In genomic region chr10:66640890-66641847, GRCm38 (mm10) we compare ENCODE assay signal across 11 mouse cellular contexts.
A peak's percentile ranks its signal among the peaks of the same experiment; 100 is the strongest.
DNase-seq lines count a peak whose midpoint lies in the region; ATAC-seq and TF ChIP-seq lines count a peak whose summit lies in the region.
"Had no signal": no experiment of that assay in that cellular context is flagged by ENCODE, and none has a peak within 500 bp of the region (broad histone marks: within the 10 kb centered on the region; RNA-seq: fewer than 3 reads in every experiment).

No protein-coding gene starts in this region.

- H3K4me1 ChIP-seq in limb, embryonic 14.5 days (ENCODE audit: control insufficient read depth, insufficient read depth, low read length) = no peaks in the 10 kb centered on the region
- peaks cover 14% of the 10 kb centered on the region; the same call in 1 of the 2 replicates for H3K4me1 ChIP-seq in limb, embryonic 10.5 days
- H3K4me1 ChIP-seq in embryonic facial prominence, embryonic 14.5 days (ENCODE audit: control insufficient read depth, insufficient read depth, low read length) = peaks cover 2% of the 10 kb centered on the region; the same call in 1 of the 2 replicates
- H3K4me1 ChIP-seq in liver, embryonic 12.5 days = no peaks in the 10 kb centered on the region
- H3K4me1 ChIP-seq in intestine, embryonic 15.5 days (replicated peaks) = no peaks in the 10 kb centered on the region
- H3K4me1 ChIP-seq: heart, embryonic 15.5 days; liver, embryonic 15.5 days; neural tube, embryonic 13.5 days had no signal

- no peak overlapping the region for H3K9ac ChIP-seq in limb, embryonic 14.5 days (ENCODE audit: low read depth, low read length, severe bottlenecking)
- H3K9ac ChIP-seq in embryonic facial prominence, embryonic 14.5 days (ENCODE audit: low read depth, low read length) = no peak overlapping the region
- no peak overlapping the region for H3K9ac ChIP-seq in liver, embryonic 12.5 days
- no peak overlapping the region for H3K9ac ChIP-seq in intestine, embryonic 15.5 days
- H3K9ac ChIP-seq: heart, embryonic 15.5 days; liver, embryonic 15.5 days; neural tube, embryonic 13.5 days had no signal

- no peak overlapping the region for H3K4me2 ChIP-seq in limb, embryonic 14.5 days (replicated peaks; ENCODE audit: low read depth, low read length, severe bottlenecking)
- H3K4me2 ChIP-seq in embryonic facial prominence, embryonic 14.5 days (ENCODE audit: low read depth, low read length) = no peak overlapping the region
- no peak overlapping the region for H3K4me2 ChIP-seq in liver, embryonic 12.5 days
- H3K4me2 ChIP-seq in intestine, embryonic 15.5 days (replicated peaks) = no peak overlapping the region
- H3K4me2 ChIP-seq: heart, embryonic 15.5 days; liver, embryonic 15.5 days; neural tube, embryonic 13.5 days had no signal

- DNase-seq in limb, embryonic 14.5 days (ENCODE audit: low spot score) = peak; percentile 53
- DNase-seq in limb, embryonic 10.5 days (ENCODE audit: low spot score) = no peak
- DNase-seq in embryonic facial prominence, embryonic 14.5 days (ENCODE audit: low spot score) = peak; percentile 24
- DNase-seq in layer of hippocampus, adult 9-10 months (ENCODE audit: low spot score) = peak; percentile 10
- peak; percentile 76 for DNase-seq in right cerebral cortex, postnatal 25 days
- DNase-seq in B cell, adult 2 months = no peak

- H3K36me3 ChIP-seq in limb, embryonic 14.5 days (ENCODE audit: control insufficient read depth, insufficient read depth, low read length) = no peaks in the 10 kb centered on the region
- no peaks in the 10 kb centered on the region for H3K36me3 ChIP-seq in limb, embryonic 10.5 days
- no peaks in the 10 kb centered on the region for H3K36me3 ChIP-seq in embryonic facial prominence, embryonic 14.5 days (ENCODE audit: control insufficient read depth, insufficient read depth, low read length)
- no peaks in the 10 kb centered on the region for H3K36me3 ChIP-seq in liver, embryonic 12.5 days
- H3K36me3 ChIP-seq in intestine, embryonic 15.5 days = no peaks in the 10 kb centered on the region
- H3K36me3 ChIP-seq: heart, embryonic 15.5 days; liver, embryonic 15.5 days; neural tube, embryonic 13.5 days had no signal

- TF ChIP-seq POLR2A in limb, embryonic 14.5 days (IDR thresholded peaks at IDR 0.05; ENCODE audit: borderline replicate concordance, extremely low read depth, insufficient read depth, insufficient read length) = no peak

- no peaks in the 10 kb centered on the region for H3K9me3 ChIP-seq in limb, embryonic 14.5 days (ENCODE audit: control insufficient read depth, low read length)
- no peaks in the 10 kb centered on the region for H3K9me3 ChIP-seq in limb, embryonic 10.5 days (replicated peaks)
- no peaks in the 10 kb centered on the region for H3K9me3 ChIP-seq in embryonic facial prominence, embryonic 14.5 days (ENCODE audit: control insufficient read depth, low read length)
- H3K9me3 ChIP-seq in liver, embryonic 12.5 days (replicated peaks) = peaks cover 15% of the 10 kb centered on the region; the same call in 1 of the 2 replicates
- H3K9me3 ChIP-seq in intestine, embryonic 15.5 days = no peaks in the 10 kb centered on the region
- H3K9me3 ChIP-seq: heart, embryonic 15.5 days; liver, embryonic 15.5 days; neural tube, embryonic 13.5 days had no signal

- no peaks in the 10 kb centered on the region for H3K27me3 ChIP-seq in limb, embryonic 14.5 days (ENCODE audit: control insufficient read depth, insufficient read depth, low read length)
- no peaks in the 10 kb centered on the region for H3K27me3 ChIP-seq in limb, embryonic 10.5 days (ENCODE audit: low read depth, poor library complexity, severe bottlenecking)
- no peaks in the 10 kb centered on the region for H3K27me3 ChIP-seq in embryonic facial prominence, embryonic 14.5 days (replicated peaks; ENCODE audit: control insufficient read depth, insufficient read depth, low read length)
- no peaks in the 10 kb centered on the region for H3K27me3 ChIP-seq in liver, embryonic 12.5 days (replicated peaks)
- H3K27me3 ChIP-seq in intestine, embryonic 15.5 days (replicated peaks) = no peaks in the 10 kb centered on the region
- H3K27me3 ChIP-seq: liver, embryonic 15.5 days; neural tube, embryonic 13.5 days had no signal

- 61% methylated on average over 24 of the region's 24 CpGs for WGBS in limb, embryonic 14.5 days
- 82% methylated on average over 24 of the region's 24 CpGs for WGBS in limb, embryonic 10.5 days
- 62% methylated on average over 24 of the region's 24 CpGs for WGBS in embryonic facial prominence, embryonic 14.5 days
- 61% methylated on average over 24 of the region's 24 CpGs for WGBS in liver, embryonic 12.5 days (ENCODE audit: insufficient replicate concordance)
- 74% methylated on average over 24 of the region's 24 CpGs for WGBS in intestine, embryonic 15.5 days

- no peak; the same call in 1 of the 2 replicates for ATAC-seq in limb, embryonic 14.5 days (ENCODE audit: low FRiP score, low read depth)
- ATAC-seq in embryonic facial prominence, embryonic 14.5 days (ENCODE audit: low read depth) = peak; percentile 12; the same call in 1 of the 2 replicates
- no peak for ATAC-seq in liver, embryonic 12.5 days
- no peak for ATAC-seq in intestine, embryonic 15.5 days

- no peak overlapping the region for H3K4me3 ChIP-seq in limb, embryonic 14.5 days (replicated peaks; ENCODE audit: low read length)
- H3K4me3 ChIP-seq in limb, embryonic 10.5 days = no peak overlapping the region
- H3K4me3 ChIP-seq in embryonic facial prominence, embryonic 14.5 days (ENCODE audit: low read depth, low read length) = no peak overlapping the region
- H3K4me3 ChIP-seq in liver, embryonic 12.5 days = no peak overlapping the region
- H3K4me3 ChIP-seq in intestine, embryonic 15.5 days (replicated peaks) = no peak overlapping the region
- H3K4me3 ChIP-seq: heart, embryonic 15.5 days; liver, embryonic 15.5 days; neural tube, embryonic 13.5 days had no signal

- no peak overlapping the region for H3K27ac ChIP-seq in limb, embryonic 14.5 days (replicated peaks; ENCODE audit: low read depth, low read length)
- no peak overlapping the region for H3K27ac ChIP-seq in limb, embryonic 10.5 days
- no peak overlapping the region for H3K27ac ChIP-seq in embryonic facial prominence, embryonic 14.5 days (replicated peaks; ENCODE audit: low read depth, low read length)
- no peak overlapping the region for H3K27ac ChIP-seq in liver, embryonic 12.5 days
- no peak overlapping the region for H3K27ac ChIP-seq in intestine, embryonic 15.5 days
- H3K27ac ChIP-seq: heart, embryonic 15.5 days; liver, embryonic 15.5 days; neural tube, embryonic 13.5 days had no signal

Comparison
In these comparisons a context has a peak if more than half of its experiments do, and no peak if none do; other contexts are left out.
1. DNase-seq: peak in limb, embryonic 14.5 days (single experiment), embryonic facial prominence, embryonic 14.5 days (single experiment), layer of hippocampus, adult 9-10 months (single experiment) and right cerebral cortex, postnatal 25 days (single experiment); none in limb, embryonic 10.5 days (single experiment) and B cell, adult 2 months (0 of 2).